Mouse (Mus musculus): ENCODE data around the gene Gm10644.

- TF ChIP-seq POLR2A (IDR thresholded peaks at IDR 0.05; ENCODE audit: borderline replicate concordance, control insufficient read depth, low read depth, low read length) (no peak), CTCF (IDR thresholded peaks at IDR 0.05; ENCODE audit: control insufficient read depth, insufficient read depth, low read length) (no peak)
Measured at GRCm38 (mm10) chr8:83908583-83908982, 46.4 kb downstream of the Gm10644 start.
